Mouse (Mus musculus) hindbrain, embryonic 11.5 days (tissue): ENCODE results near the gene Clec16a. TPM values are rescaled to one million over a fixed set of nuclear protein-coding genes. Genes with fewer than 3 reads are reported as not detected.

Experiments used
- ATAC-seq: fragments of 200-750 bp; cut with Nextera tagmentation; 2 replicates; pipeline ENCODE4 v1.8.0; 2017; ENCODE audit warnings: mild to moderate bottlenecking, moderate TSS enrichment, moderate library complexity; ENCODE audit not compliant: low FRiP score
- DNase-seq: peaks from one replicate; pipeline ENCODE4 v3.0.0-alpha.2; 2015; ENCODE audit warnings: low spot score
- H3K27ac ChIP-seq: fragments of 300-500 bp; sonication (generic); 2 replicates; pipeline ENCODE4 v1.5.1; 2014; ENCODE audit warnings: mild to moderate bottlenecking, low read depth, low read length
- H3K27me3 ChIP-seq: fragments of 300-500 bp; sonication (generic); 2 replicates; pipeline ENCODE4 v1.6.1; 2014; ENCODE audit warnings: mild to moderate bottlenecking, low read length, moderate library complexity, mixed read lengths; ENCODE audit not compliant: control insufficient read depth, insufficient read depth
- H3K36me3 ChIP-seq: fragments of 300-500 bp; sonication (generic); 2 replicates; pipeline ENCODE4 v1.6.1; 2014; ENCODE audit warnings: mild to moderate bottlenecking, low read length, moderate library complexity, mixed read lengths; ENCODE audit not compliant: control insufficient read depth, insufficient read depth
- H3K4me1 ChIP-seq: fragments of 300-500 bp; sonication (generic); replicated peaks from 2 replicates; pipeline ENCODE4 v1.6.1; 2014; ENCODE audit warnings: low read length, mixed read lengths; ENCODE audit not compliant: control insufficient read depth, insufficient read depth
- H3K4me2 ChIP-seq: fragments of 300-500 bp; sonication (generic); replicated peaks from 2 replicates; pipeline ENCODE4 v1.6.1; 2014; ENCODE audit warnings: mild to moderate bottlenecking, low read depth, low read length
- H3K4me3 ChIP-seq: fragments of 300-500 bp; sonication (generic); 2 replicates; pipeline ENCODE4 v1.5.1; 2014; ENCODE audit warnings: low read depth, low read length
- H3K9ac ChIP-seq: fragments of 300-500 bp; sonication (generic); 2 replicates; pipeline ENCODE4 v1.6.1; 2014; ENCODE audit warnings: low read depth, low read length
- H3K9me3 ChIP-seq: fragments of 300-500 bp; sonication (generic); 2 replicates; pipeline ENCODE4 v1.6.1; 2016; ENCODE audit warnings: low read length; ENCODE audit not compliant: control insufficient read depth
- WGBS: fragments of 180-500 bp; shearing (Covaris S2); extraction: QIAGEN DNeasy Blood & Tissue Kit; methylation state at CpG from one replicate; pipeline ENCODE4 v1.1.7; 2014; 5-methylcytosine and 5-hydroxymethylcytosine counted together
- polyA plus RNA-seq: library from polyadenylated mRNA; unstranded; fragments of >200 nt; fragmentation: Nextera tagmentation; extraction: Ambion mirVana; gene quantifications from 2 replicates; pipeline ENCODE4 v1.2.1, GENCODE M21; 2014

Gene Clec16a
- polyA plus RNA-seq, 1 experiment from 2014 or later = 55.7 TPM

DNA sequence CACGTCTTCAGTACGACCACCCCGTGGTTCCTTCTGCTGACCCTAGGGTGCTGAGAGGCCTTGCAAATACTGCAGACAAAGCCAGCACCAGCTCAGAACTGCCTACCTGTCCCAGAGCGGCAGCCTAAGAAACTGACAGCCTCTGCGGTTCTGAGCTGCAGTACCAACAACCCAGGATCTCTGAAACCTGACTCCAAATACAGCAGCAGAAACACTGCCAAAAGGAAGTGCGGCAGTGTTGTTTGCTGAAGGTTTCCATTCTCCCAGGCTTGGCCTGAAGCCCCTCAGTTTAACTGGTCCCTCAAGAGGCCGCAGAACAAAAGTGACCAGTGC lies 3.6 kb upstream of the Clec16a start:
- 45% methylated on average over 7 of the region's 7 CpGs for WGBS
- DNase-seq (peak; percentile 18), ATAC-seq (no peak)
- no peaks in the 10 kb centered on the region for H3K9me3 ChIP-seq
- peak overlapping the region; percentile 69 for H3K4me3 ChIP-seq
- H3K36me3 ChIP-seq = no peaks in the 10 kb centered on the region
- no peaks in the 10 kb centered on the region for H3K27me3 ChIP-seq
- peak overlapping the region; percentile 79 for H3K4me2 ChIP-seq
- H3K9ac ChIP-seq = peak overlapping the region; percentile 79
- H3K27ac ChIP-seq = no peak overlapping the region
- peaks cover 10% of the 10 kb centered on the region for H3K4me1 ChIP-seq

DNA sequence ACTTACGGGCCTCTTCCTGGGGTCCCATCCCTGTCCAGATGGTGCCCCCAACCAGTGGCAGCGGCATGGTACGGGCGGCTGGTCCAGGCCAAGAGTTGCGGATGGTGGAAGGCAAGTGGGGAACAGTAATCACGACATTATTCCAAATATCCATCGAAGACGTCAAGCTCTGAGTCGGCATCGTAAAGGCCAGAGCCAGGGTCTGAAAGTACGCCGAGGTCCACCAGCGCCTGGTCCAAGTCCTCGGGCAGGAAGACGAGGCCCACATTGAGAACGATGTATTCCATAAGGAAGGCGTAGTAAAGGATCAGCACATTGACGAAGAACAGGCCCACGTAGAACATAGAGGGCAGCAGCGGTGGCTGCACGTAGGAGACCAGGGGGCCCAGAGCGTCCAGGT lies 2.9 kb upstream of the Clec16a start:
- peak; percentile 31 for ATAC-seq

DNA sequence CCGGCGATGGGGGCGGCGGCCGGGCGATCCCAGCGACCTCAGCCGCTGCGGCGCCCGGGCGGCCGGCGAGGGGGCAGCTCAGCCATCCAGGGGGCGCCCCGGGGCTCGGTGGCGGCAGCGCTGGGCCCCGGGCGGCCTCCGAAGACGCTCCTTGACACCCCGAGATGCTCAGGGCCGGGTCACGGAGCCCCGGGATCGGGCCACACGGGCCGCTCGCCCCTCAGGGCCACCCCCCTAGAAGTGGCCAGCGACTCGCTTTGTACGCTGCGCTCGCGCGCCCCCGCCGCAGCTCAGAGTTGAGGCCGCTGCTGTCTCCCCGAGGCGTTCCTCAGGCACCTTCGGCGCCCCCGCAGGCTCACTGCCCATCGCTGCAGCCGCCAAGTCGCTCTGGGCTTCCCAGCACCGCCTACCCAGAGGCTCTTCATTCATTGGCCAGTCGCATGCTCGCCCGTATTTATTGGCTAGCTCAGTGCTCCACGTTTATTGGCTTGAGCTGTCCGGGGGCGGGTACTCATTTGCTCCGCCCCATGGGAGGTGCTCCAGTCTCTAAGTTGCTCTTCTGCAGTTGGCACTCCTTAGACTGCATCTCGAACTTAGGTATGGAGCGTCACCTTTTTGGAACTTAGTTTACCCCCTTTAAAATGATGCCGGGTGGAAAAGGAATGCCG lies 2.3 kb upstream of the Clec16a start, which contains the start of gene Dexi:
Dexi (minus strand) TSS at position 357 of the 668 bp plus-strand sequence.
- Histone ChIP-seq H3K4me1 (peaks cover 10% of the 10 kb centered on the region), H3K36me3 (no peaks in the 10 kb centered on the region), H3K27ac (peak within 1 kb of the TSS; percentile 77), H3K4me3 (peak within 1 kb of the TSS; percentile 69), H3K4me2 (peak within 1 kb of the TSS; percentile 79), H3K27me3 (no peaks in the 10 kb centered on the region), H3K9me3 (no peaks in the 10 kb centered on the region), H3K9ac (peak within 1 kb of the TSS; percentile 79)
- WGBS = under 1% methylated on average over 30 of the region's 61 CpGs
- ATAC-seq (peak; percentile 93), DNase-seq (peak; percentile 93)

More for the DNA sequence above, 2.9 kb upstream of the Clec16a start:
- peak overlapping the region; percentile 79 for H3K4me2 ChIP-seq
- H3K9me3 ChIP-seq = no peaks in the 10 kb centered on the region
- H3K4me3 ChIP-seq = peak overlapping the region; percentile 69
- H3K27me3 ChIP-seq = no peaks in the 10 kb centered on the region
- H3K4me1 ChIP-seq = peaks cover 10% of the 10 kb centered on the region
- 4% methylated on average over 22 of the region's 22 CpGs for WGBS
- DNase-seq = peak; percentile 45
- peak overlapping the region; percentile 77; the same call in 1 of the 2 replicates for H3K27ac ChIP-seq
- no peaks in the 10 kb centered on the region for H3K36me3 ChIP-seq
- H3K9ac ChIP-seq = peak overlapping the region; percentile 79

DNA sequence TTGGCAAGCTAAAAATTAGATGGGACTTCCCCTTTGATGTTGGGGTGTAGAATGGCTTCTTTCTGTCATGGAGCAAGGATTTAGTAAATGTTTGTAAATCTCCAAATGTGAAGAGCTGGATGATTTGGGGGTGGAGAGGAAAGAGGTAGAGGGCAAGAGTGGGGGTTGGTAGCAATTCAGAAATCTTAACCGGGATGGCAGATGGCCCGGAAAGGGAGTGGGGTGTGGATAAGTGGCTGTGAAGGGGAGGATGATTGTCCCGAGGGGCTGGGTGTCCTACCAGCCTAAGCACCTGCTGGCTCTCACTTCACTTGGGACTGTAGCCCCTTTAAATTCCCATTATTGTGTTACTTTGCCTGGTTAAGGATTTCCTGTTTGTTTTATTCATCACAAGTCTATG lies 1.7 kb downstream of the Clec16a start:
- 70% methylated on average over 3 of the region's 3 CpGs for WGBS
- Histone ChIP-seq H3K36me3 (no peaks in the 10 kb centered on the region), H3K27me3 (no peaks in the 10 kb centered on the region), H3K4me3 (no peak overlapping the region), H3K27ac (no peak overlapping the region), H3K4me2 (no peak overlapping the region), H3K9ac (no peak overlapping the region), H3K9me3 (no peaks in the 10 kb centered on the region), H3K4me1 (no peaks in the 10 kb centered on the region; the same call in 1 of the 2 replicates)
- ATAC-seq (no peak), DNase-seq (no peak)

DNA sequence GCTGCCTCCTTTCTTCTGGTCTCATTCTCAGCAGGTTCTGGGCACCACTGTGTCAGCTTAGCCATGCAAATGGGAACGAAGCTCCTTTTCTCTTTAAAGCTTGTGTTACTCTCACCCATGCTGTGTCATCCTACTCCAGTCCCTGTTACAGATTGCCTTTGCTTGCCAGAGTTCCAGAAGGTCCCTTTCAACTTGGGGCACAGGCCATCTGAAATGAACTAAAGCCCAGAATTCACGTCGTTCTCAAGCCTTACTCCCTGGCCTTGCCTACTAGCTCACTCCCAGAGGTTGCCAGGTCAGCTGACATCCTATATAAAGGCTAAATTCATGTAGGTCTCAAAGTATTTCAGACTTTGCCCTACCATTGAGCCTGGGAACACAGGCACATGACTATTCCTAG lies 3.8 kb downstream of the Clec16a start:
- no peak overlapping the region for H3K4me2 ChIP-seq
- WGBS = 67% methylated on average over 3 of the region's 3 CpGs
- no peaks in the 10 kb centered on the region for H3K36me3 ChIP-seq
- H3K9ac ChIP-seq = no peak overlapping the region
- no peaks in the 10 kb centered on the region for H3K9me3 ChIP-seq
- no peak overlapping the region for H3K4me3 ChIP-seq
- H3K4me1 ChIP-seq = no peaks in the 10 kb centered on the region
- H3K27me3 ChIP-seq = no peaks in the 10 kb centered on the region
- H3K27ac ChIP-seq = no peak overlapping the region
- DNase-seq (no peak), ATAC-seq (no peak)

DNA sequence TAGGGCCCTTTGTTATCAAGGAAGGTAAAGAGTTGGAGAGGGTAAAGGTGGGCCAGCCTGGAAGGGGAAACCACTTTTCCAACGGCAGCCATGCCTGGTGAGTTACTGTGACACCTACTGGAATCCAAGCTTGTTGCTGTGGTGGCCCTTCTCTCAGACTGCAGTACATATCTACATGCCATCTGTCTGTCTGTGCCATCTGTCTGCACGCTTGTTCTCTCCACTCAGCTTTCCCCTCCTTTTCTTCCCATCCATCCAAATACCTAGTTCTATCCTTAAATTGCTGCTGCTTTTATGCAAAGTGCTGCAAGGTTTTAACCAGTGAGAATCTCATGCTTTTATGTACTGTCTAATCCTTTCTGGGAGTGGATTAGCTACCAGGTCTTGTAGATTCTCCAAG lies 4.5 kb downstream of the Clec16a start:
- Histone ChIP-seq H3K36me3 (no peaks in the 10 kb centered on the region), H3K27me3 (no peaks in the 10 kb centered on the region), H3K9me3 (no peaks in the 10 kb centered on the region), H3K4me3 (no peak overlapping the region), H3K9ac (no peak overlapping the region), H3K27ac (no peak overlapping the region), H3K4me2 (no peak overlapping the region), H3K4me1 (no peaks in the 10 kb centered on the region)
- DNase-seq (no peak), ATAC-seq (no peak)
- WGBS = 81% methylated on average over 2 of the region's 2 CpGs

DNA sequence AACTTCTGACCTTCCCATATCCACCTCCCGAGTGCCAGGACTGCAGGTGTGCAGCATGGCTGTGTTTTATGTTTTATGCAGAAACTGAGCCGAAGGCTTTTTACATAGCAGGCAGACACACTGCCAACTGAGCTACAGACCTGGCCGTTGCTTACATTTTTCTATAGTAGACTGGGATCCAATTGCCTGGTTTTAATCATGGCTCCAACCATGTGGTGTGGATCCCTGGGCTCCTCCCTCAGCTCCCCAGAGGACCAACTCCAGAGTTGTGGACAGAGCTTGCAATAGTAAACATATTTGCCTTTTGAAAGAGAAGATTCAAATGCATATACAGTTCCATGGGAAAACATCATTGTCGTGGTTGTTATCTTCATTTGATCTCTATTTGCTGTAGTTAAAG lies 6.5 kb downstream of the Clec16a start:
- H3K4me3 ChIP-seq = no peak overlapping the region
- H3K36me3 ChIP-seq = no peaks in the 10 kb centered on the region
- H3K4me2 ChIP-seq = no peak overlapping the region
- no peaks in the 10 kb centered on the region for H3K9me3 ChIP-seq
- H3K9ac ChIP-seq = no peak overlapping the region
- ATAC-seq = no peak
- DNase-seq = no peak
- no peak overlapping the region for H3K27ac ChIP-seq
- H3K4me1 ChIP-seq = no peaks in the 10 kb centered on the region
- 86% methylated on average over 4 of the region's 4 CpGs for WGBS
- H3K27me3 ChIP-seq = no peaks in the 10 kb centered on the region

DNA sequence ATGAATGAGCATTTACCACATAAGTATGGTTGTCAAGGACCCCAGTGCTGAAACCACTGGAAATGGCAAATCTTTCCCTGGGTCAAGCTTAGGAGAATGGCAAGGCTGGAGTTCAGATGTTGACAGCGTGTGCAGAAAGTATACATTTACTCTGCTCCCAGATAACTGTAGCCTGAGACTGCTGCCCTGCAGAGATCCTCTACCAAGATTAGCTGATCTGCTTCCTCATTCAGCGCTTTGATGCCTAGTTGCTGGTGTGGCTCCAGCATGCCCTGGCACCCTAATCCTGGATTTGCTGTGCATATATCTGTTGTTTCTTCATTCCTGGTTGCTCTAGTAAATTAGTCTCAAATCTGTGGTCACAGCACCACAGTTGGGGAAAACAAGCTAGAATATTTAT lies 8.7 kb downstream of the Clec16a start:
- no peak overlapping the region for H3K4me2 ChIP-seq
- H3K4me3 ChIP-seq = no peak overlapping the region
- H3K36me3 ChIP-seq = no peaks in the 10 kb centered on the region
- no peaks in the 10 kb centered on the region for H3K27me3 ChIP-seq
- H3K4me1 ChIP-seq = no peaks in the 10 kb centered on the region
- no peak for DNase-seq
- no peak overlapping the region for H3K27ac ChIP-seq
- WGBS = 95% methylated on average over 2 of the region's 2 CpGs
- H3K9ac ChIP-seq = no peak overlapping the region
- ATAC-seq = no peak
- H3K9me3 ChIP-seq = no peaks in the 10 kb centered on the region

DNA sequence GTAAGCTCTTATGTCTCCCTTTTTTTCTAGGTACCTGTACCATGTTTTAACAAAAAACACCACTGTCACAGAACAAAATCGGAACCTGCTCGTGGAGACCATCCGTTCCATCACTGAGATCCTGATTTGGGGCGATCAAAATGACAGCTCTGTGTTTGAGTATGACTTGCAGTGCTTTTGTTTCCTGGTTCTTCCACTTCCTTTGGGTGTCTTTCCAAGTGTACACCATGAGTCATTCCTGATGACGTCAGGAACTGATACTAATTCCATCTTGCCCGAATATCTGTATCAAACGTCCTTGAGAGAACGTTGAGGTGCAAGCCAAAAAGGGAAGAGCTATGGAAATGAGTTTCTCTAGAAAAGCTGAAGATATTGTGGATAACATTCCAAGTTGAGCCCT lies 14.9 kb downstream of the Clec16a start:
- no peaks in the 10 kb centered on the region for H3K4me1 ChIP-seq
- WGBS = 94% methylated on average over 8 of the region's 8 CpGs
- H3K4me2 ChIP-seq = no peak overlapping the region
- H3K9ac ChIP-seq = no peak overlapping the region
- H3K36me3 ChIP-seq = 0 out of 2 replicates have a peak, but pooled peaks cover 2% of the 10 kb centered on the region
- H3K9me3 ChIP-seq = no peaks in the 10 kb centered on the region
- no peaks in the 10 kb centered on the region for H3K27me3 ChIP-seq
- ATAC-seq (no peak), DNase-seq (no peak)
- no peak overlapping the region for H3K27ac ChIP-seq
- no peak overlapping the region for H3K4me3 ChIP-seq
